9 mouse cellular contexts compared by ENCODE assay signal in the genomic region with DNA sequence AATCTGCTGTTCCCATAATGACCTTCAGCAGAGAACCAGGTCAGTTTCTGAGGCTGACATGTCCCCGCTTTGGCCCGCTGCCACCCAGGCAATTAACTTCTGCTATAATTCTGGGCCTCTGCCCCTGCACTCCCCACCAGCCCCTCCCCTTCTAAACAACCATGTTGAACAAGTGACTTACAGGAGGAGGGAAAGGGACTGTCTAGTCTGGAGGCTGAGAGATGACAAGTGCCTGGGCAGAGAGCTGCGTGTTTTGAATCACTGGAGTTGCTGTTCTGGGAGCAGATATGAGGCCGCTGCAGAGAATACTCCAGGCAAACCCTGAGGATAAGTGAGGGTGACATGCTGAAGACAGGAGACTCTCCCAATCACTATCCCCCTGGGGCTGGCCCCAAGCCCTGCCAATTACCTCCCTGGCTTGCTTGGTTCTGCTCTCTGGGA.
DNase-seq lines count a peak whose midpoint lies in the region; ATAC-seq lines count a peak whose summit lies in the region.
"Had no signal": no experiment of that assay in that cellular context is flagged by ENCODE, and none has a peak within 500 bp of the region (broad histone marks: within the 10 kb centered on the region; RNA-seq: fewer than 3 reads in every experiment).

No protein-coding gene starts in this region.

- intact Hi-C loops in heart, postnatal 14 days (cut with DNase I), result no loop called here

- no peaks in the 10 kb centered on the region for H3K27me3 ChIP-seq in embryonic facial prominence, embryonic 13.5 days
- no peaks in the 10 kb centered on the region for H3K27me3 ChIP-seq in embryonic facial prominence, embryonic 10.5 days (replicated peaks; ENCODE audit: low read depth, poor library complexity, severe bottlenecking)
- no peaks in the 10 kb centered on the region for H3K27me3 ChIP-seq in forebrain, embryonic 15.5 days
- H3K27me3 ChIP-seq in hindbrain, embryonic 11.5 days (ENCODE audit: control insufficient read depth, insufficient read depth, low read length), result no peaks in the 10 kb centered on the region

- H3K9me3 ChIP-seq in embryonic facial prominence, embryonic 13.5 days, result no peaks in the 10 kb centered on the region
- H3K9me3 ChIP-seq in embryonic facial prominence, embryonic 10.5 days, result no peaks in the 10 kb centered on the region
- H3K9me3 ChIP-seq in forebrain, embryonic 15.5 days, result no peaks in the 10 kb centered on the region
- no peaks in the 10 kb centered on the region for H3K9me3 ChIP-seq in hindbrain, embryonic 11.5 days (ENCODE audit: control insufficient read depth, low read length)

- H3K9ac ChIP-seq in embryonic facial prominence, embryonic 13.5 days, result no peak overlapping the region
- H3K9ac ChIP-seq in forebrain, embryonic 15.5 days (replicated peaks), result no peak overlapping the region
- H3K9ac ChIP-seq in hindbrain, embryonic 11.5 days (ENCODE audit: low read depth, low read length), result no peak overlapping the region

- WGBS in embryonic facial prominence, embryonic 13.5 days, result 71% methylated on average over 4 of the region's 4 CpGs
- WGBS in embryonic facial prominence, embryonic 10.5 days, result 89% methylated on average over 4 of the region's 4 CpGs
- WGBS in forebrain, embryonic 15.5 days, result 93% methylated on average over 4 of the region's 4 CpGs
- WGBS in hindbrain, embryonic 11.5 days, result 90% methylated on average over 4 of the region's 4 CpGs

- no peaks in the 10 kb centered on the region for H3K36me3 ChIP-seq in embryonic facial prominence, embryonic 13.5 days
- no peaks in the 10 kb centered on the region for H3K36me3 ChIP-seq in embryonic facial prominence, embryonic 10.5 days (replicated peaks)
- no peaks in the 10 kb centered on the region for H3K36me3 ChIP-seq in forebrain, embryonic 15.5 days
- H3K36me3 ChIP-seq in hindbrain, embryonic 11.5 days (ENCODE audit: control insufficient read depth, insufficient read depth, low read length), result no peaks in the 10 kb centered on the region

- DNase-seq in embryonic facial prominence, embryonic 10.5 days (ENCODE audit: low spot score), result no peak
- peak; percentile 57 for DNase-seq in Muller cell, postnatal 12 days (ENCODE audit: inconsistent ontology term)
- peak; percentile 40 to 56 for DNase-seq in cerebellum, postnatal 14 days
- DNase-seq in heart, postnatal 14 days, result peak; percentile 36 to 63
- DNase-seq in hindbrain, embryonic 11.5 days (ENCODE audit: low spot score), result no peak
- DNase-seq: thymus, postnatal 25 days had no signal

- ATAC-seq in embryonic facial prominence, embryonic 13.5 days (ENCODE audit: insufficient number of reproducible peaks, insufficient read depth, low FRiP score, low TSS enrichment, low read depth), result 0 out of 2 replicates have a peak, but pooled peaks have one; percentile 26
- ATAC-seq in forebrain, embryonic 15.5 days (replicated peaks), result no peak
- no peak for ATAC-seq in erythroblast, adult 5-6 weeks (replicated peaks; ENCODE audit: low FRiP score, poor library complexity, severe bottlenecking)
- ATAC-seq in hindbrain, embryonic 11.5 days (ENCODE audit: low FRiP score), result no peak

- H3K4me3 ChIP-seq in embryonic facial prominence, embryonic 13.5 days, result no peak overlapping the region
- no peak overlapping the region for H3K4me3 ChIP-seq in embryonic facial prominence, embryonic 10.5 days
- no peak overlapping the region for H3K4me3 ChIP-seq in forebrain, embryonic 15.5 days
- H3K4me3 ChIP-seq in hindbrain, embryonic 11.5 days (ENCODE audit: low read depth, low read length), result no peak overlapping the region

- H3K27ac ChIP-seq in embryonic facial prominence, embryonic 13.5 days, result no peak overlapping the region
- no peak overlapping the region for H3K27ac ChIP-seq in embryonic facial prominence, embryonic 10.5 days (replicated peaks)
- H3K27ac ChIP-seq in forebrain, embryonic 15.5 days (replicated peaks), result no peak overlapping the region
- no peak overlapping the region for H3K27ac ChIP-seq in hindbrain, embryonic 11.5 days (ENCODE audit: low read depth, low read length)

- H3K4me1 ChIP-seq in embryonic facial prominence, embryonic 13.5 days, result no peaks in the 10 kb centered on the region
- 0 out of 2 replicates have a peak, but pooled peaks cover 4% of the 10 kb centered on the region for H3K4me1 ChIP-seq in embryonic facial prominence, embryonic 10.5 days
- no peaks in the 10 kb centered on the region for H3K4me1 ChIP-seq in forebrain, embryonic 15.5 days
- H3K4me1 ChIP-seq in hindbrain, embryonic 11.5 days (replicated peaks; ENCODE audit: control insufficient read depth, insufficient read depth, low read length), result no peaks in the 10 kb centered on the region

- H3K4me2 ChIP-seq in embryonic facial prominence, embryonic 13.5 days, result no peak overlapping the region
- H3K4me2 ChIP-seq in forebrain, embryonic 15.5 days (replicated peaks), result no peak overlapping the region
- no peak overlapping the region for H3K4me2 ChIP-seq in hindbrain, embryonic 11.5 days (replicated peaks; ENCODE audit: low read depth, low read length)

Comparison
In these comparisons a context has a peak if more than half of its experiments do, and no peak if none do; other contexts are left out.
1. DNase-seq: peak in Muller cell, postnatal 12 days (single experiment), cerebellum, postnatal 14 days (2 of 2) and heart, postnatal 14 days (2 of 2); none in embryonic facial prominence, embryonic 10.5 days (single experiment) and hindbrain, embryonic 11.5 days (single experiment).